Mouse (Mus musculus) embryonic fibroblast, embryonic 13.5 days (primary cell): ENCODE data around the gene Gast. TPM values are rescaled to one million over a fixed set of nuclear protein-coding genes. Genes with fewer than 3 reads are reported as not detected.

ENCODE experiments used
- H3K27ac ChIP-seq: 2 replicates; pipeline ENCODE4 v1.5.1; 2012; ENCODE audit warnings: low read length, control low read depth, inconsistent platforms; ENCODE audit not compliant: insufficient read depth
- H3K4me1 ChIP-seq: 2 replicates; pipeline ENCODE4 v1.6.1; 2011; ENCODE audit warnings: low read length; ENCODE audit not compliant: control insufficient read depth, insufficient read depth
- H3K4me3 ChIP-seq: 2 replicates; pipeline ENCODE4 v1.5.1; 2011; ENCODE audit warnings: mild to moderate bottlenecking, control low read depth, low read length; ENCODE audit not compliant: insufficient read depth
- CTCF ChIP-seq: IDR thresholded peaks from 2 replicates; pipeline ENCODE4 v1.5.1; 2011; ENCODE audit warnings: mild to moderate bottlenecking, control low read depth, low read length, moderate library complexity, borderline replicate concordance; ENCODE audit not compliant: insufficient read depth
- POLR2A ChIP-seq: IDR thresholded peaks from 2 replicates; pipeline ENCODE4 v1.6.1; 2011; ENCODE audit warnings: low read depth, mild to moderate bottlenecking, control low read depth, low read length, moderate library complexity
- polyA plus RNA-seq: library from polyadenylated mRNA; stranded (reverse); fragments of >200 nt; gene quantifications from 2 replicates; pipeline ENCODE4 v1.2.4, GENCODE M21; 2011; ENCODE audit warnings: low read depth; ENCODE audit not compliant: missing spikeins, insufficient read length

Gast gene
- polyA plus RNA-seq, 1 experiment, result not detected

DNA sequence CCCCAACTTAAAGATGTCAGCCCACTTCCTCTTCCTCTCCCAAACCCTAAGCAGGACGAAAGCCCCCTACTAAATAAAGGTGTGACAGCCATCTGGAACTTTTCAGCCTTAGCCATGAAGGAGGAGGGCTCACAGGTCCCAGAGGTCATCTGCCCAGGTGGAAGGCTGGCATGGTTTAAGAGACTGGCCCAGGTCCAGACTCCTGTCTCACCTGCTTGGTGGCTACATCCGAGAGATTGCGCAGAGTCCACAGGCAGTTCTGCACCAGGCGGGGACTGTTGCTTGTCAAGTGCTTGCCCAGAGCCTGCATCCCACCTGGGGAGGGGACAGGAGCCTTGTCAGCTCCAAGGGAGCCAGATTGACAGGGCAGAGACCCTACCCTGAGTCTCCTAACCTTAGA, 45.1 kb downstream of the Gast start:
- H3K27ac ChIP-seq, result no peak overlapping the region
- no peaks in the 10 kb centered on the region; the same call in 1 of the 2 replicates for H3K4me1 ChIP-seq
- no peak for TF ChIP-seq CTCF
- TF ChIP-seq POLR2A, result no peak
- no peak overlapping the region for H3K4me3 ChIP-seq

DNA sequence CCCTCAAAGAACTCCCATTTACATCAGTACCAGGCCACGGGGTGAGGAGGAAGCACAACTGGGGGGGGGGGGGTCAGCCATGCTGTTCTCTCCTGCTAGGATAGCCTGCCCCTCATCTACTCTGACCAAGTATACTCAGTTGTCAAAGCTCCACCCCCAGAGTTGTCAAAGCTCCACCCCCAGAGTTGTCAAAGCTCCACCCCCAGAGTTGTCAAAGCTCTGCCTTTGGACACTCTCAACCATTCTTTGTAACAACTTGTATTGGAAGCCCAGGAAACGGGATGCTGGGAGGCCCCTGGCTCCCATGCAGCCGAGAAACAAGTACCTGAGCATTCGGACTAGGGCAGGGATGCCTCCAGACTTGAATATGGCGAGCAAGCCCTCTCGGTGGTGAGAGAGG, 48.5 kb downstream of the Gast start:
- H3K4me3 ChIP-seq, result no peak overlapping the region
- no peak for TF ChIP-seq CTCF
- TF ChIP-seq POLR2A, result no peak
- no peak overlapping the region for H3K27ac ChIP-seq
- H3K4me1 ChIP-seq, result 0 out of 2 replicates have a peak, but pooled peaks cover 2% of the 10 kb centered on the region

GRCm38 (mm10) chr11:100385016-100385415, 50.8 kb downstream of the Gast start:
- TF ChIP-seq CTCF, result no peak
- no peak for TF ChIP-seq POLR2A
- Histone ChIP-seq H3K4me1 (peaks cover 11% of the 10 kb centered on the region; the same call in 1 of the 2 replicates), H3K4me3 (no peak overlapping the region), H3K27ac (no peak overlapping the region)

- H3K27ac ChIP-seq, result no peak overlapping the region
- H3K4me1 ChIP-seq, result peaks cover 11% of the 10 kb centered on the region; the same call in 1 of the 2 replicates
- no peak for TF ChIP-seq POLR2A
- no peak for TF ChIP-seq CTCF
- no peak overlapping the region for H3K4me3 ChIP-seq
Observed at GRCm38 (mm10) chr11:100386586-100386985, 52.4 kb downstream of the Gast start.

Other genes starting within 250 kb of the Gast start
- not detected in 2 replicates for gene Krt32, start 246.2 kb upstream of the Gast start, polyA plus RNA-seq
- gene Krt35, start 238.2 kb upstream of the Gast start, polyA plus RNA-seq, result not detected in 2 replicates
- gene Krt36, start 228.8 kb upstream of the Gast start, polyA plus RNA-seq, result not detected in 2 replicates
- not detected in 2 replicates for gene Krt13, start 212.8 kb upstream of the Gast start, polyA plus RNA-seq
- not detected in 2 replicates for gene Krt15, start 198.5 kb upstream of the Gast start, polyA plus RNA-seq
- 4.7 and 10.8 TPM in 2 replicates for gene Krt19, start 185.7 kb upstream of the Gast start, polyA plus RNA-seq
- gene Krt9, start 141.2 kb upstream of the Gast start, polyA plus RNA-seq, result not detected in 2 replicates
- gene Krt14, start 126.9 kb upstream of the Gast start, polyA plus RNA-seq, result not detected in 2 replicates
- not detected in 2 replicates for gene Krt16, start 85.5 kb upstream of the Gast start, polyA plus RNA-seq
- not detected in 2 replicates for gene Krt17, start 73.4 kb upstream of the Gast start, polyA plus RNA-seq
- gene Krt42, start 64.5 kb upstream of the Gast start, polyA plus RNA-seq, result not detected in 2 replicates
- gene Eif1, start 14.5 kb upstream of the Gast start, polyA plus RNA-seq, result 960 and 1,192 TPM in 2 replicates
- gene Hap1, start 21.7 kb downstream of the Gast start, polyA plus RNA-seq, result 0.17 and 0.77 TPM in 2 replicates
- gene Jup, start 63.4 kb downstream of the Gast start, polyA plus RNA-seq, result 61.1 and 82.2 TPM in 2 replicates
- gene P3h4, start 80.4 kb downstream of the Gast start, polyA plus RNA-seq, result 75.2 and 85.8 TPM in 2 replicates
- 283 and 298 TPM in 2 replicates for gene Fkbp10, start 81.3 kb downstream of the Gast start, polyA plus RNA-seq
- 44.8 and 52.0 TPM in 2 replicates for gene Nt5c3b, start 107.4 kb downstream of the Gast start, polyA plus RNA-seq
- 0.40 and 0.77 TPM in 2 replicates for gene Klhl10, start 107.5 kb downstream of the Gast start, polyA plus RNA-seq
- 20.9 and 21.4 TPM in 2 replicates for gene Klhl11, start 138.3 kb downstream of the Gast start, polyA plus RNA-seq
- 111 and 143 TPM in 2 replicates for gene Acly, start 193.6 kb downstream of the Gast start, polyA plus RNA-seq
- gene Ttc25, start 211.2 kb downstream of the Gast start, polyA plus RNA-seq, result 0.20 TPM in 1 of 2 replicates, not detected in the other
- 10.1 and 10.6 TPM in 2 replicates for gene Cnp, start 240.5 kb downstream of the Gast start, polyA plus RNA-seq